Mouse (Mus musculus) cortical plate, adult 2 months (tissue): ENCODE results near the gene Robo2. TPM values are rescaled to one million over a fixed set of nuclear protein-coding genes. Genes with fewer than 3 reads are reported as not detected.

Source experiments
- H3K27ac ChIP-seq: fragments of 200-500 bp; 2 replicates; pipeline ENCODE4 v1.5.1; 2012; ENCODE audit warnings: low read length, control low read depth, inconsistent platforms; ENCODE audit not compliant: insufficient read depth
- H3K4me1 ChIP-seq: fragments of 200-500 bp; 2 replicates; pipeline ENCODE4 v1.6.1; 2011; ENCODE audit warnings: low read length; ENCODE audit not compliant: control insufficient read depth, insufficient read depth
- H3K4me3 ChIP-seq: fragments of 200-500 bp; 2 replicates; pipeline ENCODE4 v1.5.1; 2011; ENCODE audit warnings: mild to moderate bottlenecking, low read length, control low read depth; ENCODE audit not compliant: insufficient read depth
- CTCF ChIP-seq: fragments of 200-500 bp; IDR thresholded peaks from 2 replicates; pipeline ENCODE4 v1.5.1; 2011; ENCODE audit warnings: mild to moderate bottlenecking, control low read depth, low read length; ENCODE audit not compliant: insufficient read depth; ENCODE audit errors: extremely low read depth
- POLR2A ChIP-seq: fragments of 200-500 bp; IDR thresholded peaks from 2 replicates; pipeline ENCODE4 v1.6.1; 2011; ENCODE audit warnings: mild to moderate bottlenecking, low read length, control low read depth; ENCODE audit not compliant: insufficient read depth; ENCODE audit errors: extremely low read depth
- polyA plus RNA-seq: library from polyadenylated mRNA; depleted of rRNA; stranded (reverse); fragments of >200 nt; gene quantifications from 2 replicates; pipeline ENCODE4 v1.2.3, GENCODE M21; 2012

The Robo2 gene
- polyA plus RNA-seq, 1 experiment: 54.2 TPM

DNA sequence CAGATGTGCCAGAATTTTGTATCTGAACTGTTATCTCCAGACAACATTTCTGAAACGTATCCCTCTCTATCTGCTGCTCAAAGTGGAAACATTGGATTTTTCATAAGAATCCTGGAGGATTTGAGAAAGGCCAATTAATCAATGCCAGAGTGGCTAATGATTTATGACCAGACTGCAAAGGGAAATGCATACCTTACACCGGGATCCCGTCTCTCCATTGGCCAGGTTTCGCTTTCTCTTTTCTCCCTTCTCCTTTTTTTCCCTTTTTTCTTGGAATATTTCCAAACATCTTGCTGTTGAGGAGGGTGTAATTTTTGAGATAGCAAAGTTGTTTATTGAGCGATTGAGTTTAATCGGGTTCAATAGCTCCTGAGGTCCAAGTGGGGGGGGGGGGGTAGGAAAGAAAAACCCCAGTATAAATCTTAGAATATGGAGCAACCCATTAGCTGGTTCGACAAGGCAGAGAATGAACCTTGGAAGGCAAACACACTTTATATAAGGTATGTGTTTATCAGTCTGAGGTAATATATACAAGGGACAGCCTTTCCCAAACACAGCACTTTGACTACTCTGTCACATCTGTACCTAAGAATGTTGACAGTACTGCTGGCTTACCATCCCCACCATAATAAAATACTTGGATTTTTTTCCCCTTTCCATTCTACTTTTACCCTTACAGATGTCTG lies 542.0 kb downstream of the Robo2 start:
- H3K4me3 ChIP-seq: no peak overlapping the region
- TF ChIP-seq CTCF (no peak), POLR2A (no peak)
- H3K4me1 ChIP-seq: no peaks in the 10 kb centered on the region
- no peak overlapping the region for H3K27ac ChIP-seq

- Histone ChIP-seq H3K27ac (no peak overlapping the region), H3K4me1 (no peaks in the 10 kb centered on the region), H3K4me3 (no peak overlapping the region)
- no peak for TF ChIP-seq POLR2A
Measured at GRCm38 (mm10) chr16:73864625-73865024, 547.0 kb downstream of the Robo2 start.

DNA sequence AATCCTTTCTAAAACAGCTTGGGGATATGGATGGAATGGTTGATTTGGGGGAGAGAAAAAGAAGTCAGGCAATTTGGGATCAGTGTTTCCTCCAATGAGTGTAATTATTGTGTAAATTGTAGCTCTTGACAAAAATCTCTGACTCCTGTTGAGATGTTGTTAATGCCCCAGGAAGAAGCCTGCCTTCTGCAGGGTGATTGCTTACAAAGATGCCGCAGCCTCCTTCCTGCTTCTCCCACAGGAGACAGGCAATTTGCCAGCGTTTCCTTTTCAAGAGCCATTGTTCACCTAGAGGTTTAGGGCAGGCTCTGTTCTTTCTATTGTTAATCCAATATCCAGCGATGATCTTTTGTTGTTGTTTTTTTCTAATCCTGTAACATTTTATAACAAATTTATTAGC lies 547.9 kb downstream of the Robo2 start:
- Histone ChIP-seq H3K4me1 (no peaks in the 10 kb centered on the region), H3K4me3 (no peak overlapping the region), H3K27ac (no peak overlapping the region)
- TF ChIP-seq CTCF: no peak
- TF ChIP-seq POLR2A: no peak

GRCm38 (mm10) chr16:73858717-73859116 lies 552.9 kb downstream of the Robo2 start:
- Histone ChIP-seq H3K4me1 (no peaks in the 10 kb centered on the region), H3K27ac (no peak overlapping the region), H3K4me3 (no peak overlapping the region)
- no peak for TF ChIP-seq POLR2A
- TF ChIP-seq CTCF: no peak

DNA sequence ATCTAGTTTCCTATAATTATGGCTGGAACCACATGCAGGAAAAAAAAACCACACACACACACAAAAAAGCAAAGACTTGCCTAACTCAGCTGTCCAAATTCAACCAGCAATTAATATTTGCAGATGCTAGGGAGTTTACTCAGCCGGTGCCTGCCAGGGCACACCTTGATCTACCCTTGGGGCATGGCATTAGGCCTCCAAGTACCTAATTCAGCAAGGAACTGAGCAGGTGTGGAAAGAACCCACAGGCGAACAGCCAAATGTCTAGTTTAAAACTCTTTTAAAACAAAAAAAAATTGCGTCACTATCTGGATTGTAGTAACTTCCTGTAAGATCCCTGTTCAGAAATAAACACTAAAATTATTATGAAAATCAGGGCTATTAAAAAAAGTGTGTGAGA lies 555.8 kb downstream of the Robo2 start:
- TF ChIP-seq POLR2A (no peak), CTCF (no peak)
- H3K27ac ChIP-seq: no peak overlapping the region

More for the DNA sequence above, 555.8 kb downstream of the Robo2 start:
- H3K4me1 ChIP-seq: no peaks in the 10 kb centered on the region
- no peak overlapping the region for H3K4me3 ChIP-seq
